Mouse (Mus musculus) MEL (cell line): ENCODE results near the gene Sos1. TPM values are rescaled to one million over a fixed set of nuclear protein-coding genes. Genes with fewer than 3 reads are reported as not detected.

Source experiments
- DNase-seq: peaks from one replicate; pipeline ENCODE4 v3.0.0; 2011; ENCODE audit warnings: low read depth, low spot score
- H3K27ac ChIP-seq: 2 replicates; pipeline ENCODE4 v1.5.1; 2012; ENCODE audit warnings: low read depth, mild to moderate bottlenecking, control low read depth, low read length, moderate library complexity; ENCODE audit not compliant: control insufficient read depth
- H3K27me3 ChIP-seq, 2 experiments: fragments of 150-350 bp in 1 of 2; sonication (generic) in 1 of 2; 2 replicates each; pipeline ENCODE4 v1.6.1; 2012; ENCODE audit warnings: low read length in 2 of 2, mild to moderate bottlenecking in 2 of 2, improper control_type of control experiment in 1 of 2, moderate library complexity in 1 of 2; ENCODE audit not compliant: insufficient read depth in 2 of 2, control insufficient read depth in 1 of 2
- H3K36me3 ChIP-seq, 2 experiments: 2 replicates each; pipeline ENCODE4 v1.6.1; 2012 to 2014; ENCODE audit warnings: low read length in 2 of 2, improper control_type of control experiment in 1 of 2, inconsistent platforms in 1 of 2, mild to moderate bottlenecking in 1 of 2; ENCODE audit not compliant: insufficient read depth in 2 of 2, control insufficient read depth in 1 of 2
- H3K4me1 ChIP-seq, 2 experiments: fragments of 150-350 bp in 1 of 2; sonication (generic) in 1 of 2; 2 replicates each; pipeline ENCODE4 v1.6.1; 2012; ENCODE audit warnings: low read length in 2 of 2, improper control_type of control experiment in 1 of 2, mild to moderate bottlenecking in 1 of 2; ENCODE audit not compliant: insufficient read depth in 2 of 2, control insufficient read depth in 1 of 2
- H3K4me3 ChIP-seq, 2 experiments: fragments of 150-350 bp in 1 of 2; sonication (generic) in 1 of 2; 2 replicates each; pipeline ENCODE4 v1.5.1; 2012; ENCODE audit warnings: low read depth in 2 of 2, low read length in 2 of 2, mild to moderate bottlenecking in 2 of 2, moderate library complexity in 2 of 2, control low read depth in 1 of 2, improper control_type of control experiment in 1 of 2; ENCODE audit not compliant: control insufficient read depth in 1 of 2, insufficient read depth in 1 of 2
- H3K79me2 ChIP-seq: 2 replicates; pipeline ENCODE4 v1.6.1; 2012; ENCODE audit warnings: mild to moderate bottlenecking, low read length, moderate library complexity; ENCODE audit not compliant: control insufficient read depth, poor library complexity, insufficient read depth
- H3K9ac ChIP-seq: 2 replicates; pipeline ENCODE4 v1.6.1; 2012; ENCODE audit warnings: low read depth, mild to moderate bottlenecking, control low read depth, low read length, moderate library complexity; ENCODE audit not compliant: control insufficient read depth, poor library complexity, severe bottlenecking
- H3K9me3 ChIP-seq: fragments of 150-350 bp; sonication (generic); replicated peaks from 2 replicates; pipeline ENCODE4 v1.6.1; 2012; ENCODE audit warnings: mild to moderate bottlenecking, low read length, improper control_type of control experiment, moderate library complexity; ENCODE audit not compliant: insufficient read depth
- CHD2 ChIP-seq: IDR thresholded peaks from 2 replicates; pipeline ENCODE4 v1.6.1; 2011; ENCODE audit warnings: low read length, improper control_type of control experiment
- CTCF ChIP-seq, 3 experiments: IDR thresholded peaks in 2 of 3; conservative IDR thresholded peaks in 1 of 3; 2 replicates each; pipeline ENCODE4 v1.5.1; 2011 to 2012; ENCODE audit warnings: low read length in 3 of 3, low read depth in 2 of 3, mild to moderate bottlenecking in 2 of 3, improper control_type of control experiment in 1 of 3, inconsistent platforms in 1 of 3, mixed read lengths in 1 of 3, moderate library complexity in 1 of 3; ENCODE audit not compliant: control insufficient read depth in 1 of 3, insufficient read depth in 1 of 3, poor library complexity in 1 of 3, severe bottlenecking in 1 of 3
- E2F4 ChIP-seq: IDR thresholded peaks from 2 replicates; pipeline ENCODE4 v1.6.1; 2011; ENCODE audit warnings: low read depth, low read length, improper control_type of control experiment, borderline replicate concordance
- ELF1 ChIP-seq: IDR thresholded peaks from 2 replicates; pipeline ENCODE4 v1.6.1; 2014; ENCODE audit warnings: low read depth, mild to moderate bottlenecking, inconsistent platforms, low read length, improper control_type of control experiment, moderate library complexity
- EP300 ChIP-seq, 2 experiments: IDR thresholded peaks; 2 replicates each; pipeline ENCODE4 v1.6.1; 2011; ENCODE audit warnings: improper control_type of control experiment in 2 of 2, low read length in 2 of 2, low read depth in 1 of 2, mild to moderate bottlenecking in 1 of 2
- ETS1 ChIP-seq: IDR thresholded peaks from 2 replicates; pipeline ENCODE4 v1.6.1; 2012; ENCODE audit warnings: low read depth, mild to moderate bottlenecking, inconsistent platforms, low read length, improper control_type of control experiment, moderate library complexity
- GATA1 ChIP-seq: IDR thresholded peaks from 2 replicates; pipeline ENCODE4 v1.6.1; 2011; ENCODE audit warnings: low read depth, low read length, improper control_type of control experiment
- HCFC1 ChIP-seq: IDR thresholded peaks from 2 replicates; pipeline ENCODE4 v1.6.1; 2012; ENCODE audit warnings: low read depth, mild to moderate bottlenecking, inconsistent platforms, low read length, improper control_type of control experiment, moderate library complexity
- JUND ChIP-seq: IDR thresholded peaks from 2 replicates; pipeline ENCODE4 v1.6.1; 2011; ENCODE audit warnings: low read depth, mild to moderate bottlenecking, improper control_type of control experiment, low read length
- KAT2A ChIP-seq: conservative IDR thresholded peaks from 2 replicates; pipeline ENCODE4 v1.6.1; 2012; ENCODE audit warnings: low read depth, low read length, improper control_type of control experiment, inconsistent platforms
- MAZ ChIP-seq: IDR thresholded peaks from 2 replicates; pipeline ENCODE4 v1.6.1; 2012; ENCODE audit warnings: low read depth, mild to moderate bottlenecking, inconsistent platforms, low read length, improper control_type of control experiment
- MXI1 ChIP-seq: IDR thresholded peaks from 2 replicates; pipeline ENCODE4 v1.6.1; 2011; ENCODE audit warnings: mild to moderate bottlenecking, low read depth, low read length, improper control_type of control experiment
- MYB ChIP-seq: IDR thresholded peaks from 2 replicates; pipeline ENCODE4 v1.6.1; 2011; ENCODE audit warnings: mild to moderate bottlenecking, low read depth, low read length, improper control_type of control experiment
- MYC ChIP-seq: IDR thresholded peaks from 2 replicates; pipeline ENCODE4 v1.6.1; 2011; ENCODE audit warnings: low read depth, mild to moderate bottlenecking, low read length, improper control_type of control experiment, moderate library complexity
- NRF1 ChIP-seq: IDR thresholded peaks from 2 replicates; pipeline ENCODE4 v1.6.1; 2014; ENCODE audit warnings: low read depth, mild to moderate bottlenecking, inconsistent platforms, low read length, improper control_type of control experiment, moderate library complexity; ENCODE audit not compliant: poor library complexity, insufficient read depth, severe bottlenecking
- POLR2A ChIP-seq, 2 experiments: IDR thresholded peaks; 2 replicates each; pipeline ENCODE4 v1.6.1; 2011 to 2012; ENCODE audit warnings: low read length in 2 of 2, mild to moderate bottlenecking in 2 of 2, control low read depth in 1 of 2, improper control_type of control experiment in 1 of 2, low read depth in 1 of 2, moderate library complexity in 1 of 2; ENCODE audit not compliant: control insufficient read depth in 1 of 2, insufficient read depth in 1 of 2, poor library complexity in 1 of 2
- POLR2AphosphoS2 ChIP-seq: IDR thresholded peaks from 2 replicates; pipeline ENCODE4 v1.6.1; 2011; ENCODE audit warnings: low read length, improper control_type of control experiment
- RCOR1 ChIP-seq: IDR thresholded peaks from 2 replicates; pipeline ENCODE4 v1.6.1; 2012; ENCODE audit warnings: low read depth, mild to moderate bottlenecking, inconsistent platforms, low read length, improper control_type of control experiment
- TAL1 ChIP-seq: IDR thresholded peaks from 2 replicates; pipeline ENCODE4 v1.6.1; 2012; ENCODE audit warnings: mild to moderate bottlenecking, inconsistent platforms, low read length, moderate library complexity, mixed read lengths
- TCF12 ChIP-seq: IDR thresholded peaks from 2 replicates; pipeline ENCODE4 v1.6.1; 2014; ENCODE audit warnings: low read depth, mild to moderate bottlenecking, inconsistent platforms, low read length, improper control_type of control experiment, moderate library complexity
- USF1 ChIP-seq: IDR thresholded peaks from 2 replicates; pipeline ENCODE4 v1.6.1; 2014; ENCODE audit warnings: low read depth, mild to moderate bottlenecking, inconsistent platforms, low read length, improper control_type of control experiment, moderate library complexity
- ZNF384 ChIP-seq: IDR thresholded peaks from 2 replicates; pipeline ENCODE4 v1.6.1; 2012; ENCODE audit warnings: low read depth, mild to moderate bottlenecking, inconsistent platforms, low read length, improper control_type of control experiment
- polyA plus RNA-seq, 2 experiments: library from polyadenylated mRNA; stranded (reverse) in 1 of 2; unstranded in 1 of 2; fragments of >175 nt in 1 of 2; fragments of >200 nt in 1 of 2; gene quantifications; 2 replicates each; pipeline versions ENCODE4 v1.2.1 to v1.2.4; 2012; ENCODE audit warnings: low replicate concordance in 2 of 2, low read depth in 1 of 2; ENCODE audit not compliant: insufficient read length in 2 of 2, insufficient read depth in 1 of 2, missing spikeins in 1 of 2
- total RNA-seq: library from RNA; depleted of rRNA; stranded (reverse); fragments of 300-350 nt; gene quantifications from 2 replicates; pipeline ENCODE4 v1.2.3, GENCODE M21; 2012

Gene Sos1
- total and polyA plus RNA-seq, 3 experiments: 4.6 to 20.3 (median 12.1) TPM

DNA sequence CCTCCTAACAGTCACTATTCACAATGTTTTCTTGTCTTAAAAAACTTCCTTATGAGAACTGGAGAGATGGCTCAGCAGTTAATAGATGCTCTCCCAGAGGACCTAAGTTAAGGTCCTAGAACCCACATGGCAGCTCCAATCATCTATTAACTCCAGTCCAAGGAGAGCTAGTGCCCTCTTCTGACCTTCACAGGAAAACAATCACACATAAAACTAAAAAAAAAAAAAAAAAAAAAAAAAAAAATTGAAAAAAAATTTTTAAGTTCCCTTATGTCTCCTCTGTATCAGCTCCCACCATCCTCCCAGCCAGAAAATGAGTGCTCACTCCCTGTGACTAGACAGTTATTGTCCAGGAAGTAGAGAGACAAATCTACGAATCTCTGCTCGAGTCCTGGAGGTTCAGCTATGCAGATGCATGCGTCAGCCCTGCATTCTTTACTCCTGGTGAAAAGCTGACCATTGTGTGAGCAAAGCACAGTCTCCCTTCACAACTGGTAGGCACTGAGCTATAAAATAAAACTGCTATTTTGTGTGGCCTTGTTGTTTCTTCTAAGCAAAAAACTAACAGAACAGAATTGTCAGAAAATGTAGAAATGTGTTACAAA, 29.7 kb downstream of the Sos1 start:
- no peak overlapping the region for H3K4me3 ChIP-seq
- peak; percentile 33 for DNase-seq
- no peaks in the 10 kb centered on the region for H3K27me3 ChIP-seq
- H3K9ac ChIP-seq: no peak overlapping the region
- no peak overlapping the region for H3K27ac ChIP-seq
- peak; percentile 82 for TF ChIP-seq ZNF384
- TF ChIP-seq NRF1: no peak
- TF ChIP-seq CTCF (IDR thresholded peaks at IDR 0.05 in 2 of 3, conservative IDR thresholded peaks at IDR 0.05 in 1 of 3; ENCODE audit: control insufficient read depth in 1 of 3, insufficient read depth in 1 of 3, low read depth in 2 of 3, low read length in 3 of 3, poor library complexity in 1 of 3, severe bottlenecking in 1 of 3): 0 out of 6 replicates have a peak, but pooled peaks of 1 of the 3 experiments have one; percentile 1
- peaks cover 0 to 44% of the 10 kb centered on the region in 2 experiments; a peak in 2 of 4 replicates for H3K36me3 ChIP-seq
- H3K79me2 ChIP-seq: no peaks in the 10 kb centered on the region
- no peaks in the 10 kb centered on the region for H3K4me1 ChIP-seq
- H3K9me3 ChIP-seq: no peaks in the 10 kb centered on the region

DNA sequence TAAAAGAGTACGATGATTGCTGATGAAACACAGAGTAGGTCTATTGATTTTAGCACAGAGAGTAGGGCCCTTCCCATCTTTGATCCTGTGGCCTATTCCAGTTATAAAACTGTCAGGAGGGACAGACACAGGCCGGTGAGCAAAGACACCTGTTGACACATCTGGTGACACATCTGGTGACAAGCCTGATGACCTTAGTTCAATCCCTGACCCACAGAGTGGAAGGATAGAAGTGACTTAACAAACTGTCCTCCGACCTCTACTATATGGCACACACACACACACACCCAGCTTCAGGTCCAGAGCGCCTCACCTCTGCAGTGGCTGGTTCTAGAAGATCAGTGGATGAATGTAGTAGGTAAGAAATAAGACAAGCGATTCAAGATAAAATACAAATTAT, 33.8 kb downstream of the Sos1 start:
- H3K9ac ChIP-seq: no peak overlapping the region
- DNase-seq: no peak
- H3K4me1 ChIP-seq: no peaks in the 10 kb centered on the region
- no peaks in the 10 kb centered on the region for H3K9me3 ChIP-seq
- H3K27me3 ChIP-seq: no peaks in the 10 kb centered on the region
- peaks cover 0 to 45% of the 10 kb centered on the region in 2 experiments; a peak in 2 of 4 replicates for H3K36me3 ChIP-seq
- TF ChIP-seq HCFC1: no peak
- TF ChIP-seq ZNF384: no peak
- TF ChIP-seq JUND: no peak
- no peak for TF ChIP-seq MAZ
- TF ChIP-seq CTCF (IDR thresholded peaks at IDR 0.05 in 2 of 3, conservative IDR thresholded peaks at IDR 0.05 in 1 of 3; ENCODE audit: control insufficient read depth in 1 of 3, insufficient read depth in 1 of 3, low read depth in 2 of 3, low read length in 3 of 3, poor library complexity in 1 of 3, severe bottlenecking in 1 of 3): no peak
- no peak for TF ChIP-seq KAT2A
- TF ChIP-seq ETS1: no peak
- TF ChIP-seq POLR2A (IDR thresholded peaks at IDR 0.05; ENCODE audit: control insufficient read depth in 1 of 2, insufficient read depth in 1 of 2, low read depth in 1 of 2, low read length in 2 of 2, poor library complexity in 1 of 2): no peak
- TF ChIP-seq GATA1: no peak
- no peak overlapping the region for H3K27ac ChIP-seq
- no peaks in the 10 kb centered on the region for H3K79me2 ChIP-seq
- no peak overlapping the region for H3K4me3 ChIP-seq

GRCm38 (mm10) chr17:80445433-80445832, 34.8 kb downstream of the Sos1 start:
- no peaks in the 10 kb centered on the region for H3K27me3 ChIP-seq
- DNase-seq: no peak
- no peak for TF ChIP-seq POLR2A (IDR thresholded peaks at IDR 0.05; ENCODE audit: control insufficient read depth in 1 of 2, insufficient read depth in 1 of 2, low read depth in 1 of 2, low read length in 2 of 2, poor library complexity in 1 of 2)
- no peak for TF ChIP-seq USF1
- no peak for TF ChIP-seq TAL1
- TF ChIP-seq EP300 (IDR thresholded peaks at IDR 0.05; ENCODE audit: low read depth in 1 of 2, low read length in 2 of 2): no peak
- no peak for TF ChIP-seq ELF1
- no peak for TF ChIP-seq MXI1
- TF ChIP-seq NRF1: no peak
- no peak for TF ChIP-seq E2F4
- no peak for TF ChIP-seq ETS1
- no peak for TF ChIP-seq TCF12
- no peak for TF ChIP-seq MYC
- TF ChIP-seq CHD2: no peak
- no peak for TF ChIP-seq GATA1
- no peak for TF ChIP-seq MYB
- no peak for TF ChIP-seq RCOR1
- TF ChIP-seq POLR2AphosphoS2: no peak
- H3K9ac ChIP-seq: no peak overlapping the region
- H3K4me3 ChIP-seq: no peak overlapping the region
- H3K4me1 ChIP-seq: no peaks in the 10 kb centered on the region
- H3K9me3 ChIP-seq: no peaks in the 10 kb centered on the region
- H3K79me2 ChIP-seq: no peaks in the 10 kb centered on the region
- peaks cover 0 to 47% of the 10 kb centered on the region in 2 experiments; a peak in 2 of 4 replicates for H3K36me3 ChIP-seq
- H3K27ac ChIP-seq: no peak overlapping the region
